Mouse (Mus musculus): ENCODE measurements at regions not wholly inside any gene's neighbourhood (a gene's known extent, or its start where the extent isn't known, plus 50 kb on each side); places are given as distances from the start of the nearest gene placed in this dataset.
"Not testable (repeated sequence)": the region's sequence is repeated elsewhere in the genome, so short reads cannot be mapped to it uniquely, and the experiment has no call there.

DNA sequence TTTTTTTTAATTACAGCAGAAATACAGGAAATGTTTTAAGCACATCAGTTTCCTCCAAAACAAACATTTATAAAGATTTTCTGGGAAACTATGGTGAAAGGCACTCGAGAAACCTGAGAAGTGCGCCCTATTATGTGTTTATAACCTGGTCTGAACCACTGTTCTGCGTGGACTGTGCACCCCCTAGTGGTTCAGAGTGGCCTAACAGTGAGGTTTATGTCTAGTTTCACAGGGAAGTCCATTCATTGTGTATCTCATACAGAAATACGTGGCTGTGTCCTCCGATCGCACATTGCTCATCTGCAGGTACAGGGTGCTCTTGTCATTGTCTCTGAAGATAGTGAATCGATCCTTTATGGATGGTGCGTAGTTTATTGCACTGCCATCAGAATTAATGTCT is 504.3 kb downstream of the Adam6a start:
- WGBS, result 68% methylated on average over 8 of the region's 8 CpGs
- H3K4me3 ChIP-seq; H3K36me3 ChIP-seq; H3K27me3 ChIP-seq (ENCODE audit: insufficient read depth, poor library complexity, severe bottlenecking); H3K4me1 ChIP-seq (replicated peaks); H3K9me3 ChIP-seq; DNase-seq (ENCODE audit: low spot score); H3K27ac ChIP-seq: not testable (repeated sequence)

- no peak overlapping the region for H3K27ac ChIP-seq
- 91% methylated on average over 2 of the region's 2 CpGs for WGBS
- no peak for DNase-seq (ENCODE audit: low spot score)
- H3K9me3 ChIP-seq, result no peaks in the 10 kb centered on the region
- H3K4me3 ChIP-seq, result no peak overlapping the region
- no peaks in the 10 kb centered on the region for H3K36me3 ChIP-seq
- H3K4me1 ChIP-seq (replicated peaks), result no peaks in the 10 kb centered on the region
- H3K27me3 ChIP-seq (ENCODE audit: insufficient read depth, poor library complexity, severe bottlenecking), result no peaks in the 10 kb centered on the region
These were observed 509.6 kb downstream of the Adam6a start for GRCm38 (mm10) chr12:114053341-114053740.

DNA sequence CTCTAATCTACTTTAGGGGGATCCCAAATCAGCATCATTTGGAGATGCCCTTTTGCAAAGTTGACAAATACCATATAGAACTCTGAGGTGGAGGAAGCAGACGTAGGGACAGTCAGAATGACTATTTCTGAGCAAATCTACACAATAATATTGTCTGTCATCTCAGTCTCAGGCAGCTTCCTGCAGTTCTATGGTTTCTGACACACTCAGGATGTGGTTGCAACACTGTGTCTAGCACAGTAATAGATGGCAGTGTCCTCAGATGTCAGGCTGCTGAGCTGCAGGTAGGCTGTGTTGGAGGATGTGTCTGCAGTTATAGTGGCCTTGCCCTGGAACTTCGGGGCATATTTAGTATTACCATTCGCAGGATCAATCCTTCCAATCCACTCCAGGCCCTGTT is 515.9 kb downstream of the Adam6a start:
- Histone ChIP-seq H3K4me3 (no peak overlapping the region), H3K36me3 (no peaks in the 10 kb centered on the region), H3K4me1 (replicated peaks) (no peaks in the 10 kb centered on the region), H3K9me3 (no peaks in the 10 kb centered on the region), H3K27me3 (ENCODE audit: insufficient read depth, poor library complexity, severe bottlenecking) (no peaks in the 10 kb centered on the region), H3K27ac (no peak overlapping the region)
- no peak for DNase-seq (ENCODE audit: low spot score)
- WGBS, result 76% methylated on average over 3 of the region's 3 CpGs

DNA sequence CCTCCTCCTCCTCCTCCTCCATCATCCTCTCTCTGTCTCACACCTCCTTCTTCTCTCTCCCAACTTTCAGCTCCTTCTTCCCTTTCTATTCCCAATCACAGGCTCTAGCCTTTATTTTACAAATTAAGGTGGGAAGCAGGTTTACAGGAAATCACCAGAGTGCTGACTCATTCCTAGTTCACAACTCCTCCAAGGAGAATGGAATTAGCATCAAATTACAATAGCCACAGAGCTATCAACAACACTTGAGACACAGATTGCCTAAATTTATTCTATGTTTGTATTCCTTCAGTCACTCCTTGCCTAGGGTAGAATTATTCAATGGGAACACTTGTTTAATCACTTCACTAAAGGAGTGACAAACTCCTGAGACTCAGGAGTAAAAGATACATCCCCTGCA is 523.5 kb downstream of the Adam6a start:
- H3K4me1 ChIP-seq (replicated peaks), result no peaks in the 10 kb centered on the region
- no peak for DNase-seq (ENCODE audit: low spot score)
- H3K36me3 ChIP-seq, result no peaks in the 10 kb centered on the region
- H3K4me3 ChIP-seq, result no peak overlapping the region
- H3K27me3 ChIP-seq (ENCODE audit: insufficient read depth, poor library complexity, severe bottlenecking), result no peaks in the 10 kb centered on the region
- no peak overlapping the region for H3K27ac ChIP-seq
- H3K9me3 ChIP-seq, result peaks cover 15% of the 10 kb centered on the region; the same call in 1 of the 2 replicates

DNA sequence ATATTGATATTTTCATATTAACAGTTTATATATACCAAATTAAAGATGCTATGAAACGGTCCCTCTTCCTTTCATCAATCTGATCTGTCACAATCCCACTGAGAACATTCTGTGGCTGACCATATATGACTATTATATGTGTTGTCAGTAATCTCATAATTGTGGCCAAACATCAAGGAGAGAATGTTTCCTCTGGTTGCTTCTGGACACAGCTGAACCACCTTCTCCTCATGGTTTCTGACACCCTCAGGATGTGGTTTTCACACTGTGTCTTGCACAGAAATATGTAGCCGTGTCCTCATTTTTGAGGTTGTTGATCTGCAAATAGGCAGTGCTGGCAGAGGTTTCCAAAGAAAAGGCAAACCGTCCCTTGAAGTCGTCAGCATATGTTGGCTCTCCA is 565.0 kb downstream of the Adam6a start:
- DNase-seq (ENCODE audit: low spot score); H3K4me1 ChIP-seq (replicated peaks); H3K4me3 ChIP-seq; H3K27me3 ChIP-seq (ENCODE audit: insufficient read depth, poor library complexity, severe bottlenecking); H3K36me3 ChIP-seq; H3K27ac ChIP-seq: not testable (repeated sequence)
- 84% methylated on average over 4 of the region's 4 CpGs for WGBS
- peaks cover 20% of the 10 kb centered on the region for H3K9me3 ChIP-seq

GRCm38 (mm10) chr12:114134897-114135296 is 591.2 kb downstream of the Adam6a start:
- no peaks in the 10 kb centered on the region for H3K4me1 ChIP-seq (replicated peaks)
- H3K9me3 ChIP-seq, result peaks cover 40% of the 10 kb centered on the region
- no peak for DNase-seq (ENCODE audit: low spot score)
- no peak overlapping the region for H3K27ac ChIP-seq
- H3K27me3 ChIP-seq (ENCODE audit: insufficient read depth, poor library complexity, severe bottlenecking), result no peaks in the 10 kb centered on the region
- no peak overlapping the region for H3K4me3 ChIP-seq
- H3K36me3 ChIP-seq, result no peaks in the 10 kb centered on the region
- 57% methylated on average over 1 of the region's 1 CpGs for WGBS

- Histone ChIP-seq H3K9me3 (peaks cover 59% of the 10 kb centered on the region), H3K27ac (no peak overlapping the region), H3K36me3 (no peaks in the 10 kb centered on the region), H3K27me3 (ENCODE audit: insufficient read depth, poor library complexity, severe bottlenecking) (no peaks in the 10 kb centered on the region), H3K4me1 (replicated peaks) (no peaks in the 10 kb centered on the region), H3K4me3 (no peak overlapping the region)
- no peak for DNase-seq (ENCODE audit: low spot score)
- WGBS, result 90% methylated on average over 4 of the region's 4 CpGs
These were observed 605.1 kb downstream of the Adam6a start for GRCm38 (mm10) chr12:114148779-114149178.

DNA sequence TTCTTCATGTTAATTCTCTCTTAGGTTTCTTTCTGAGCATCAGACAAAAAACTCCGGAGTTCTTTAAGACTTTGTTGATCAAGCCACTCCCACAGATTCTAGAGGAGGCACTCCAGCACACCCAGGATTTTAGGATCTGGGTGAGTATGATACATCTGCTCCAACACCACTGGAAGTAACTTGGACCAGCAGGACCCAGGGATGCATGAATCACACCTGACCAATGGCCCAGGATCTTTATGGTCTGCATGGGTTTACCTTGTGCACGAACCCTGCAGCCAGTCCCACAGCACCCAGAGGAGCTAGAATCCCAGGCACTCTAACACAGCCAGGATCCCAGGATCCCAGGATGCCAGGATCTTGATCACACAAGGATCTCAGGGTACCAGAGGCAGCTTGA is 628.6 kb downstream of the Adam6a start:
- DNase-seq (ENCODE audit: low spot score), result no peak
- WGBS, result 74% methylated on average over 2 of the region's 2 CpGs
- H3K4me1 ChIP-seq (replicated peaks), result no peaks in the 10 kb centered on the region
- H3K36me3 ChIP-seq, result no peaks in the 10 kb centered on the region
- H3K27ac ChIP-seq, result no peak overlapping the region
- no peaks in the 10 kb centered on the region for H3K27me3 ChIP-seq (ENCODE audit: insufficient read depth, poor library complexity, severe bottlenecking)
- H3K9me3 ChIP-seq, result peaks cover 25% of the 10 kb centered on the region
- no peak overlapping the region for H3K4me3 ChIP-seq

- no peak overlapping the region for H3K27ac ChIP-seq
- H3K4me1 ChIP-seq (replicated peaks), result no peaks in the 10 kb centered on the region
- WGBS, result 77% methylated on average over 1 of the region's 1 CpGs
- peaks cover 49% of the 10 kb centered on the region; the same call in 1 of the 2 replicates for H3K9me3 ChIP-seq
- no peak overlapping the region for H3K4me3 ChIP-seq
- no peak for DNase-seq (ENCODE audit: low spot score)
- no peaks in the 10 kb centered on the region for H3K27me3 ChIP-seq (ENCODE audit: insufficient read depth, poor library complexity, severe bottlenecking)
- no peaks in the 10 kb centered on the region for H3K36me3 ChIP-seq
These were observed 655.8 kb downstream of the Adam6a start for GRCm38 (mm10) chr12:114199521-114199920.

GRCm38 (mm10) chr12:114222541-114222940 is 678.8 kb downstream of the Adam6a start:
- no peak for DNase-seq (ENCODE audit: low spot score)
- H3K4me1 ChIP-seq (replicated peaks), result no peaks in the 10 kb centered on the region
- H3K27me3 ChIP-seq (ENCODE audit: insufficient read depth, poor library complexity, severe bottlenecking), result no peaks in the 10 kb centered on the region
- 28% methylated on average over 3 of the region's 3 CpGs for WGBS
- peaks cover 34% of the 10 kb centered on the region for H3K9me3 ChIP-seq
- no peak overlapping the region for H3K4me3 ChIP-seq
- no peak overlapping the region for H3K27ac ChIP-seq
- H3K36me3 ChIP-seq, result no peaks in the 10 kb centered on the region
